Mouse (Mus musculus) brain, embryonic 14.5 days (tissue): ENCODE measurements around the gene 3110082I17Rik.
"Not testable (repeated sequence)": the region's sequence is repeated elsewhere in the genome, so short reads cannot be mapped to it uniquely, and the experiment has no call there.

ENCODE experiments used
- CTCF ChIP-seq: fragments of 200-500 bp; IDR thresholded peaks from 2 replicates; pipeline ENCODE4 v1.5.1; 2012; ENCODE audit warnings: inconsistent platforms, mild to moderate bottlenecking, moderate library complexity, borderline replicate concordance; ENCODE audit not compliant: insufficient read depth, insufficient read length; ENCODE audit errors: extremely low read depth
- POLR2A ChIP-seq: fragments of 200-500 bp; IDR thresholded peaks from 2 replicates; pipeline ENCODE4 v1.6.1; 2012; ENCODE audit warnings: mild to moderate bottlenecking, inconsistent platforms, borderline replicate concordance; ENCODE audit not compliant: poor library complexity, insufficient read depth, insufficient read length, severe bottlenecking; ENCODE audit errors: extremely low read depth

DNA sequence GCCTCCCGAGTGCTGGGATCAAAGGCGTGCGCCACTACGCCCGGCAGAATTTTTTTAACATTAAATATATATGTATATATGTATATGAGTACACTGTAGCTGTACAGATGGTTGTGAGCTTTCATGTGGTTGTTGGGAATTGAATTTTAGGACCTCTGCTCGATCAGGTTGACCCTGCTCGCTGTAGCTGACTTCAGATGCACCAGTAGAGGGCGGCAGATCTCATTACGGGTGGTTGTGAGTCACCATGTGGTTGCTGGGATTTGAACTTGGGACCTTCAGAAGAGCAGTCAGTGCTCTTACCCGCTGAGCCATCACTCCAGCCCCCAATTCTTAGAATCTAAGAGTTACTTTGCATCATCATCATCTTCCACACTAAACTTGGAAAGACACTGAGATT, 125.9 kb downstream of the 3110082I17Rik start:
- TF ChIP-seq CTCF, POLR2A: not testable (repeated sequence)
